Mouse (Mus musculus) G1E (cell line): ENCODE data around the gene Tnfsf13. TPM values are rescaled to one million over a fixed set of nuclear protein-coding genes. Genes with fewer than 3 reads are reported as not detected.

Experiments used
- ATAC-seq: 2 replicates; pipeline ENCODE4 v1.8.0; 2016; ENCODE audit warnings: mild to moderate bottlenecking; ENCODE audit not compliant: insufficient number of reproducible peaks, poor library complexity, low FRiP score, severe bottlenecking; ENCODE audit errors: extremely low read depth
- DNase-seq: peaks from one replicate; pipeline ENCODE4 v3.0.0; 2012; ENCODE audit warnings: low spot score
- H3K27me3 ChIP-seq: 2 replicates; pipeline ENCODE4 v1.6.1; 2012; ENCODE audit warnings: mild to moderate bottlenecking, low read length, inconsistent platforms; ENCODE audit not compliant: insufficient read depth
- H3K36me3 ChIP-seq: replicated peaks from 2 replicates; pipeline ENCODE3; 2012; ENCODE audit warnings: mild to moderate bottlenecking, inconsistent platforms
- H3K4me1 ChIP-seq: 2 replicates; pipeline ENCODE4 v1.6.1; 2012; ENCODE audit warnings: low read depth, low read length, inconsistent platforms, mixed read lengths; ENCODE audit not compliant: insufficient read depth
- H3K4me3 ChIP-seq: 2 replicates; pipeline ENCODE4 v1.5.1; 2012; ENCODE audit warnings: low read depth, mild to moderate bottlenecking, inconsistent platforms, low read length, moderate library complexity, mixed read lengths
- H3K9me3 ChIP-seq: replicated peaks from 2 replicates; pipeline ENCODE4 v1.6.1; 2012; ENCODE audit warnings: inconsistent platforms
- CTCF ChIP-seq: IDR thresholded peaks from 2 replicates; pipeline ENCODE4 v1.5.1; 2012; ENCODE audit warnings: low read depth, low read length, inconsistent platforms, mixed read lengths
- GATA1 ChIP-seq: IDR thresholded peaks from 2 replicates; pipeline ENCODE4 v1.6.1; 2012; ENCODE audit warnings: borderline replicate concordance, low read length, inconsistent platforms, mixed read lengths
- GATA2 ChIP-seq: IDR thresholded peaks from 2 replicates; pipeline ENCODE4 v1.6.1; 2012; ENCODE audit warnings: low read depth, low read length, inconsistent platforms, borderline replicate concordance
- POLR2AphosphoS5 ChIP-seq: IDR thresholded peaks from 2 replicates; pipeline ENCODE4 v1.6.1; 2012; ENCODE audit warnings: low read depth, low read length, inconsistent platforms; ENCODE audit not compliant: insufficient replicate concordance
- TAL1 ChIP-seq: conservative IDR thresholded peaks from 2 replicates; pipeline ENCODE4 v1.6.1; 2012; ENCODE audit warnings: low read depth, low read length, inconsistent platforms, mixed read lengths
- polyA plus RNA-seq: library from polyadenylated mRNA; stranded (reverse); fragments of >175 nt; gene quantifications from 2 replicates; pipeline ENCODE4 v1.2.3, GENCODE M21; 2012
- total RNA-seq, 2 experiments: library from RNA; stranded (forward) in 1 of 2; stranded (reverse) in 1 of 2; fragments of 200-1000 nt in 1 of 2; fragments of >200 nt in 1 of 2; fragmentation: Nextera tagmentation in 1 of 2; gene quantifications; 2 replicates each; pipeline ENCODE4 v1.2.3; 2014 to 2017

Gene Tnfsf13
- total and polyA plus RNA-seq, 3 experiments, result not detected

- H3K9me3 ChIP-seq, result no peaks in the 10 kb centered on the region
- H3K36me3 ChIP-seq, result peaks cover 32% of the 10 kb centered on the region
- peaks cover 37% of the 10 kb centered on the region for H3K27me3 ChIP-seq
- H3K4me1 ChIP-seq, result peaks cover 60% of the 10 kb centered on the region
- no peak for ATAC-seq
- TF ChIP-seq POLR2AphosphoS5, result no peak
- no peak for TF ChIP-seq GATA2
- no peak for TF ChIP-seq TAL1
- no peak for TF ChIP-seq GATA1
- no peak for DNase-seq
- peak overlapping the region; percentile 85 for H3K4me3 ChIP-seq
These were observed 3.3 kb downstream of the Tnfsf13 start for GRCm38 (mm10) chr11:69682209-69682839.

DNA sequence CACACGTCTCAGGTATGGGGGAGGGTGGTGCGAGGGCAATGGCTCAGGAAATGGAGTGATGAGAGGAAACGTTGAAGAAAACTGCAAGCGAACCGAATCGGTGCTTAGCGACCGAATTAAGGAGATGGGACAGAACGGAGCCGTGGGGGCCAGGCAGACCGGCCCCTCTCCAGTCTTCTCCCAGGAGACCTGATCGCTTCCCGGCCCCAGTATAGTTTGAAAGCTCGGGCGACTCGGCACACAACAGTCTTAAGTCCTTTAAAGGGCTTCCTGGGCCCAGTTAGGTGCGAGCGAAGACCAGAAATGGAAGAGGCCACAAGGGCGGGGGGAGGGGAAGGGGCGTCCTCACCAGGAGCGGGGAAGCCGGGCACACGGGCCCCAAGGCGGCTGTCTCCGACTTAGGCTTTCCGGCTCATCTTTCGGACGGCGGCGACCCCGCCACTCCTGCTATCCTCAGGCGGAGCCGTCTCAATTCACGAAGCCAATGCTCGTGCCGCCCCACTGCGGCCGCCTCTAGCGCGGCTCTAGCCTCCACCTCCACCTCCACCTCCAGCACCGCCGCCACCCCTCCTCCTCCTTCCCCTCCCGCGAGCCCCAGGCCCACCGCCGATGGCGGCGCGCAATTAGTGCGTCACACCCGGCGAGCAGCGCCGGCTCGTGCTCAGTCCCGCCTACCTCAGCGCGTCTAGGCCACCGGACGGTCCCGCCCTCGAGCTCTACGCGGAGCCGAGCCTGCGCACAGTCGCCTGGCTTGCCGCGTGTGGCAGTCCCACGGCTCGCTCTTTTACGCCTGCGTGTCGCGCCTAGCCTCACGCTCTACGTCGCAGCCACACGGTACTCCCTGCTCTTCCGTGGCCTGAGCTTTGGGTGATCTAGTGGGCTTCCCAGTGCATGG lies 4.0 kb downstream of the Tnfsf13 start, which contains the start of gene Senp3:
Gene Senp3, minus strand, starts transcription at position 771 of the 895 bp plus-strand sequence.
- H3K4me1 ChIP-seq, result peaks cover 63% of the 10 kb centered on the region
- TF ChIP-seq TAL1 (no peak), GATA2 (no peak)

GRCm38 (mm10) chr11:69680136-69680855 lies 5.3 kb downstream of the Tnfsf13 start:
- ATAC-seq (no peak), DNase-seq (no peak)
- peak overlapping the region; percentile 85 for H3K4me3 ChIP-seq
- H3K4me1 ChIP-seq, result peaks cover 67% of the 10 kb centered on the region
- H3K36me3 ChIP-seq, result peaks cover 53% of the 10 kb centered on the region
- TF ChIP-seq POLR2AphosphoS5 (no peak), GATA2 (no peak), TAL1 (no peak)
- H3K9me3 ChIP-seq, result no peaks in the 10 kb centered on the region
- H3K27me3 ChIP-seq, result peaks cover 19% of the 10 kb centered on the region

More for the DNA sequence above, 4.0 kb downstream of the Tnfsf13 start, which contains the start of gene Senp3:
- Histone ChIP-seq H3K27me3 (peaks cover 31% of the 10 kb centered on the region), H3K36me3 (peaks cover 40% of the 10 kb centered on the region), H3K4me3 (peak within 1 kb of the TSS; percentile 85), H3K9me3 (no peaks in the 10 kb centered on the region)
- DNase-seq (peak; percentile 92), ATAC-seq (peak; percentile 85)

DNA sequence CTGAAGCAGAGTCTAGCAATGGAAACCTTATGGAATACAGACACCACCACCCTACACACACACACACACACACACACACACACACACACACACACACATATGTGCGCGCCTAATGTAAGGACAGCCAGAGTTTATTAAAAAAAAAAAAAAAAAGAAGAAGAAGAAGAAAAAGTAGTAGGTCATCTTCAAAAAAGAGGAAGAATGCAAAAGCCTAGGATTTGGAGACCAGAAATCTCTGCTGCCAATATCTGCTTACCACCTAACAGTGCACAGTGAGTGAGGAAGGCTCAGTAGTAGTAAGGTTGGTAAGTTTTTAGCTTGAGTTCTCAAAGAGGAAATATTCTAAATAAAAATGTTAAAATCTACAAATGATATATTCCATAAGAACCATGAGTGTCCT lies 6.4 kb downstream of the Tnfsf13 start:
- DNase-seq (no peak), ATAC-seq (no peak)
- H3K36me3 ChIP-seq, result peaks cover 64% of the 10 kb centered on the region

GRCm38 (mm10) chr11:69672211-69672706 lies 13.3 kb downstream of the Tnfsf13 start, which contains the start of gene Eif4a1:
TSS of gene Eif4a1 (minus strand) at chr11:69672423.
- peak within 1 kb of the TSS; percentile 100 for H3K4me3 ChIP-seq
- DNase-seq (peak; percentile 94), ATAC-seq (peak; percentile 96)
- TF ChIP-seq GATA2, result no peak
- TF ChIP-seq POLR2AphosphoS5, result no peak; the same call in 1 of the 2 replicates
- TF ChIP-seq TAL1, result no peak
- TF ChIP-seq GATA1, result no peak
- no peak for TF ChIP-seq CTCF
- H3K27me3 ChIP-seq, result no peaks in the 10 kb centered on the region
- H3K4me1 ChIP-seq, result peaks cover 62% of the 10 kb centered on the region
- peaks cover 93% of the 10 kb centered on the region for H3K36me3 ChIP-seq
- H3K9me3 ChIP-seq, result no peaks in the 10 kb centered on the region

More for the DNA sequence above, 6.4 kb downstream of the Tnfsf13 start:
- no peak for TF ChIP-seq TAL1
- TF ChIP-seq GATA1, result no peak
- no peak for TF ChIP-seq CTCF
- no peak for TF ChIP-seq POLR2AphosphoS5
- no peak for TF ChIP-seq GATA2
- Histone ChIP-seq H3K4me1 (peaks cover 68% of the 10 kb centered on the region), H3K9me3 (no peaks in the 10 kb centered on the region), H3K27me3 (peaks cover 8% of the 10 kb centered on the region), H3K4me3 (no peak overlapping the region; the same call in 1 of the 2 replicates)

GRCm38 (mm10) chr11:69671726-69672124 lies 13.9 kb downstream of the Tnfsf13 start:
- no peak for TF ChIP-seq GATA2
- TF ChIP-seq POLR2AphosphoS5, result no peak
- TF ChIP-seq GATA1, result no peak
- no peak for TF ChIP-seq CTCF
- no peak for TF ChIP-seq TAL1
- no peak for ATAC-seq
- Histone ChIP-seq H3K9me3 (no peaks in the 10 kb centered on the region), H3K4me3 (peak overlapping the region; percentile 100), H3K27me3 (no peaks in the 10 kb centered on the region), H3K36me3 (peaks cover 88% of the 10 kb centered on the region), H3K4me1 (peaks cover 60% of the 10 kb centered on the region)
- no peak for DNase-seq
